Mouse (Mus musculus) spleen, adult 18-20 months (tissue): Measurements from ENCODE around the gene Med27.

Source experiments
- DNase-seq, 2 experiments: peaks; one replicate each; pipeline ENCODE4 v3.0.0; 2022; ENCODE audit warnings: mixed read lengths in 2 of 2

Gene Med27

DNA sequence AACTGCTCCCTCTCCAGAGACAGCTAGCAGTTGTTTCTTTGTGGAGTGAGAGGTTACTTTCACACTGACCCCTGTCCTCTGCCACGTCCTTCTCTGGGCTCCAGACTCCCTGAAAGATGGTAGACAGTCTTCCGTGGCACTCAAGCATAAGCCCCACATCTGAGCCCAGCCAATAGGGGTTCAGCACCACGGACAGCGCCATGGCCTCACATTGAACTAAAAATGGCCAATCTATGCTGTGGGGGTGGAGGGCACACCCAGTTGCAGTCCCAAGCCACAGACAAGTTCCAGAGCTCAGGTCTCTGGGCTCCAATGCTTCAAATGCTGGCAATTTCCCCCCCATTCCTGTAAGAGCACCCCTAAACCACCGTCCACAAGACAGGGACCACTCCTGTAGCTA, 227.0 kb downstream of the Med27 start:
- peak in 1 of 2 experiments; percentile 30 for DNase-seq

DNA sequence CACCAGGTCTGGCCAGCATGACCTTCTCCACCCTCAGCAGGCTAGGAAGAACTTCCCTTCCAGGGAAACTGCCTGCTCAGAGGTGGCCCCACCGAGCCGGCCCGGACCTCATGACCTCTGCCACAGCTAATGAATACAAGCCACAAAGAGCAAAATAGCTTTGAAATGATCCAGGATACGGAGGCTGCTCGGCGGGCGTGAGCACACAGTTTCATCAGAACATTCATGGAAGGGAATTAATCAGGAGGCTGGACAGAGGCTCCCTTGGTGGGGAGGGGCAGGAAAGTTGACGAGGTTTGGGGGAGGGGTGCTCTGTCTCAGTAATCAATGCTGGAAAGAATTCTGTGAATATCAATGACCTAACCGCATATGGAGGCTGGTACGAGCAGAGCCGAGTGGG, 227.6 kb downstream of the Med27 start:
- no peak for DNase-seq
